Mouse (Mus musculus): Measurements from ENCODE around the gene Tmem235.
"Not testable (repeated sequence)": the region's sequence is repeated elsewhere in the genome, so short reads cannot be mapped to it uniquely, and the experiment has no call there.

Tmem235 gene

GRCm38 (mm10) chr11:117860601-117861000 is at the start of gene Tmem235:
Gene Tmem235 (plus strand): TSS chr11:117860752.
- no peak for DNase-seq (ENCODE audit: low read depth in 1 of 2, low spot score in 2 of 2)

GRCm38 (mm10) chr11:117813867-117814266 is 46.7 kb upstream of the Tmem235 start:
- DNase-seq (ENCODE audit: low read depth in 1 of 2, low spot score in 2 of 2) = no peak

- DNase-seq (ENCODE audit: low read depth in 1 of 2, low spot score in 2 of 2) = no peak
These were observed 45.7 kb upstream of the Tmem235 start for GRCm38 (mm10) chr11:117814704-117815366.

- not testable (repeated sequence) for DNase-seq (ENCODE audit: low read depth in 1 of 2, low spot score in 2 of 2)
These were observed 44.7 kb upstream of the Tmem235 start for GRCm38 (mm10) chr11:117815850-117816249.

GRCm38 (mm10) chr11:117816389-117816996 is 44.1 kb upstream of the Tmem235 start:
- DNase-seq (ENCODE audit: low read depth in 1 of 2, low spot score in 2 of 2) = no peak

- DNase-seq (ENCODE audit: low read depth in 1 of 2, low spot score in 2 of 2) = no peak
These were observed 41.5 kb upstream of the Tmem235 start for GRCm38 (mm10) chr11:117819095-117819494.

- no peak for DNase-seq (ENCODE audit: low read depth in 1 of 2, low spot score in 2 of 2)
These were observed 40.4 kb upstream of the Tmem235 start for GRCm38 (mm10) chr11:117820173-117820572.

GRCm38 (mm10) chr11:117821868-117822267 is 38.7 kb upstream of the Tmem235 start:
- no peak for DNase-seq (ENCODE audit: low read depth in 1 of 2, low spot score in 2 of 2)

GRCm38 (mm10) chr11:117822728-117823241 is 37.8 kb upstream of the Tmem235 start:
- no peak for DNase-seq (ENCODE audit: low read depth in 1 of 2, low spot score in 2 of 2)

GRCm38 (mm10) chr11:117823411-117823810 is 37.1 kb upstream of the Tmem235 start:
- DNase-seq (ENCODE audit: low read depth in 1 of 2, low spot score in 2 of 2) = no peak

GRCm38 (mm10) chr11:117824060-117824969 is 36.2 kb upstream of the Tmem235 start:
- DNase-seq (ENCODE audit: low read depth in 1 of 2, low spot score in 2 of 2) = peak in 1 of 2 experiments; percentile 69

GRCm38 (mm10) chr11:117825333-117826101 is 35.0 kb upstream of the Tmem235 start, which contains the start of the genes Afmid and Tk1:
Gene Afmid (plus strand): TSS chr11:117825924.
Gene Tk1 (minus strand): TSS chr11:117826092.
- no peak for DNase-seq (ENCODE audit: low read depth in 1 of 2, low spot score in 2 of 2)

GRCm38 (mm10) chr11:117826164-117826563 is 34.4 kb upstream of the Tmem235 start:
- DNase-seq (ENCODE audit: low read depth in 1 of 2, low spot score in 2 of 2) = no peak

GRCm38 (mm10) chr11:117826916-117827315 is 33.6 kb upstream of the Tmem235 start:
- no peak for DNase-seq (ENCODE audit: low read depth in 1 of 2, low spot score in 2 of 2)

GRCm38 (mm10) chr11:117827386-117827785 is 33.2 kb upstream of the Tmem235 start:
- no peak for DNase-seq (ENCODE audit: low read depth in 1 of 2, low spot score in 2 of 2)

- DNase-seq (ENCODE audit: low read depth in 1 of 2, low spot score in 2 of 2) = peak in 1 of 2 experiments; percentile 38
These were observed 32.2 kb upstream of the Tmem235 start for GRCm38 (mm10) chr11:117828149-117828887.

- DNase-seq (ENCODE audit: low read depth in 1 of 2, low spot score in 2 of 2) = peak in 1 of 2 experiments; percentile 49
These were observed 31.5 kb upstream of the Tmem235 start for GRCm38 (mm10) chr11:117828888-117829604.

- DNase-seq (ENCODE audit: low read depth in 1 of 2, low spot score in 2 of 2) = no peak
These were observed 30.8 kb upstream of the Tmem235 start for GRCm38 (mm10) chr11:117829671-117830215.

GRCm38 (mm10) chr11:117830401-117830800 is 30.2 kb upstream of the Tmem235 start:
- peak in 1 of 2 experiments; percentile 48 for DNase-seq (ENCODE audit: low read depth in 1 of 2, low spot score in 2 of 2)

Data from monocyte, adult 2 months (primary cell).